Mouse (Mus musculus) layer of hippocampus, adult 11-12 months (tissue): Measurements from ENCODE around the gene Tef.

Source experiments
- DNase-seq: peaks from one replicate; pipeline ENCODE4 v3.0.0; 2022; ENCODE audit warnings: low spot score

Gene Tef

DNA sequence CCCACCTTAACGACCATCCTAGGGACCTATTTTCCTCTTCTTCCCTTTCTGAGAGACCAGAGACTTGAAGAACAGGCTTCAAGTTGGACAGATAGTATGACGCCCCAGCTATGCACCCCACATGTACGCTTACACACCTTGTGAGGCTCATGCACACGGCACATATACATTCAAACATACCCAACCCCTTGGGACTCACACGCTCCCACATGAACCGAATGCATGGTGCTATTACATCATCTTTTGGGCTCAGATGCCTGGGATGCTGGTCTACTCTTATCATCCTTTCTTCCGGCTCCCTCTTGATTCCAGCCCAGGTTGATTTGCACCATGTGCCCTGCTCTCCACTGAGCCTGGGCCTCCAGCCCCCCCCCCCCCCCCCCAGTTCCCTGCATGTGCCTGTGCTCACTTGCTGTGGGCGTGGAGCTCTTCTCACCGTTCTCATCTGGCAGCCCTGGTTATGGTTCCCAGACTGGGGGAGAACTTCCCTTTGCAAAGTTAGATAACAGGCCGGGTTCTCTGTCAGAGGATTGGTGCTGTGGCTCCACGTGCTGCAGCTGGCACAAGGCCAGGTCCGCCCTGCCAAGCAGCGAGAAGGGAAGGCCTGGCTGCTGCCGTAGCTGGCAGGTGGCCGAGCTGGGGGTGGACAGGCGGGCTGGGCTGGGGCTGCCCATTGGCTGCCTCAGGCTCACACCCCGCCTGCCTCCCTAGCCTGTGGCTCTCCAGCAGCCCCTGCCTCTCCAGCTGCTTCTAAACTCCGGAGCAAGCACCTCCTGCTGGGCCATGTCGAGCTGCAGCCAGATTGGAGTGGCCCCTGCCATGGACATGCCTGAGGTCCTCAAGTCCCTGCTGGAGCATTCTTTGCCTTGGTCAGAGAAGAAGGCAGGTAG is at the start of gene Tef:
Gene Tef, plus strand, starts transcription at position 421 of the 890 bp plus-strand sequence.
- peak; percentile 99 for DNase-seq

DNA sequence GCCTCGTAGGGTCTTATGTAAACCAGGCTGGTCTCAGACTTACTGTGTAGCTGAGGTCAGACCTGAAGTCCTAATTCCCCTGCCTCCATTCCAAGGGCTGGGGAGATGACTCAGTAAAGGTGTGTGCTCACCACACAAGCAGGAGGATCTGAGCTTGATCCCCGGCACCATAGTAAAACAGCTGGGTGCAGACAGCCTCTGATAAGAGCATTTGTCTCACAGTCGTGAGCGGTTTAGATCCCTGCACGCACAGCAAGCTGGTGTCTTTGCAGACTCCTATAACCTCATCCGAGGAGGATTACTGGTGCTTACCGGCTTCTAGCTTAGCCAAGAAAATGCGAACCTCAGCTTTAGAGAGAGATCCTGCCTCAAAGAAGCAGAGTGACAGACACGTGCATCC is 48.6 kb upstream of the Tef start:
- no peak for DNase-seq

DNA sequence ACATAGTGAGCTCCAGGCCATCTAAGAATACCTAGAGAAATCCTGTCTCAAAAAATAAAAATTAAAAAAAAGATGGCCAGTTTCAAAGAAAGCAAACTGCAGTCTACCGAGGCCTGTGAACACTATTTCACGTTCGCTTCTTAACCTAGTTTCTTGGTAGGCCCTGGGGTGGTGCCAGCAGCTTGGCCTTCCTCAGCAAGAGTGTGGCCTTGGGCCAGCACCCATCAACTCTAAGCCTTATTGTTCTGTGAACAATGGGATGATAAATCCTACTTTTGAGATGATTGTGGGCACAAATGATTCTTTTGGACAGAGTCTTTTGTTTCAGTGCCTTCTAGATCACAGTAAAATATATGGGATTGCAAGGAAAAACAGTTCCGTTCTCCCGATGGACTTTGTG is 43.5 kb upstream of the Tef start:
- DNase-seq, result no peak

DNA sequence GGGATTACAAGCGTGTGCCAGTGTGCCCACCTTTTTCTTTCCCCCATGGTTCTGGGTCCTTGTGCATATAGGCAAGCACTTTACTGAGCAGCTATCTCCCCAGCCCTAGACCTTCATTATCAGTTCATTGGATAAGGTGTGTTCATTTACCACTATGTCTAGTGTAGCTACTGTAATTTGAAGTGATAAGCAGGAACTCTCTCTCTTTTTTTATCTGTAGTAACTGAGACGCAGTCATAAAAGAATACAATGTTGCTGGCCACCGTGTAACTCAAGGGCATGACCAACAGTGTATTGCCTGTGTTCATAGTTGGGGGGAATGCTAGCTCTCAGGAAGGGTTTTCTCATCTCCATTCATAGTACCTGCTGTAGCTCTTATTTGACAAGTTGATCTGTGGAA is 42.7 kb upstream of the Tef start:
- no peak for DNase-seq

DNA sequence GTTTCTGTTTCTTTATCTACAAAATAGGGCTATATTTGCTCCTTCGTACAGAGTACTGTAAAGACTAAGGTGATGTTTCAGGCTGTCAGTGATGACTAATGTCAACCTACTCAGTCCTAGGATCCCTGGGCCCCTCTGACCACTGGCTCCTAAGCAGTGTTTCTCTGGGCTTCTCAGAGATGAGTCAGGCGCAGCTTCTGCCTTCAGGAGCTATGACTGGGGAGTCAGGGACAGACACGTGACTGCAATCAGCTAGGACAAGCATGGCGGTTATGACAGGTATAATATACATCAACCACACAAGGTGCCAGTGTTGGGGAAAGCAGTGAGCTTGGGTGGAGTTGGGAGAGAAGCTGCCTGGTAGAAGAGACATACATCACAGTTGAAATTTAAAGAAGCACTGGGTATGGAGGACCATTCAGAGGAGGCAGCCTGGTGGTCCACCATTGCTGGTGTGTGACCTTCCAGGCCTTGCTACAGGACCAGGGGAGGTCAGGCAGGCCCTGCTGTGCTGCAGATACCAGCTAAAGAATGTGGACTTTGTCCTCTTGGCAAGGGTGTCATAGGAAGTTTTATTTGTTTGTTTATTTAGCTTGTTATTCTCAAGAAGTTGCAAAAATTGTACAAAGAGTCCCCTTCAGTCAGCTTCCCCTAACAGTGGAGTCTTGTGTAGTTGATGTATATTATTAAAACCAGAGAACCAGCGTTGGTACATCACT is 41.7 kb upstream of the Tef start:
- DNase-seq, result no peak

DNA sequence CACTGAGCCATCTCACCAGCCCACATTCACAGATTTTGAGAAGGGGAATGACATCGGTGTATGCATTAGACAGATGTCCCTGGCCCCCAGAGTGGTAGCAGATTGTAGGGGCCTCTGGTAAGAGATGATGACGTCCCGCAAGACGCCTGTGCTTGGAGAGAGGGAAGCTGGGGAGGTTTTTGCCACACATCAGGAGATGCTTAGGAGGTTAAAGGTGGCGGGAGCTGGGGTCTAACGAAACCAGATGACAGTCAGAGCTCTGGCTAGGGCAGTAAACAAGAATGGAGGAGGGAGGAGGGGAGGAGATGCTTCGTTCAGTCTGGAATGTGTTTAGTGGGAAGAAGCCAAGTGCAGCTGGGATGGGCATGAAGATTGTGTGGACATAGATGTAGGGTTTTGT is 40.8 kb upstream of the Tef start:
- DNase-seq, result no peak

DNA sequence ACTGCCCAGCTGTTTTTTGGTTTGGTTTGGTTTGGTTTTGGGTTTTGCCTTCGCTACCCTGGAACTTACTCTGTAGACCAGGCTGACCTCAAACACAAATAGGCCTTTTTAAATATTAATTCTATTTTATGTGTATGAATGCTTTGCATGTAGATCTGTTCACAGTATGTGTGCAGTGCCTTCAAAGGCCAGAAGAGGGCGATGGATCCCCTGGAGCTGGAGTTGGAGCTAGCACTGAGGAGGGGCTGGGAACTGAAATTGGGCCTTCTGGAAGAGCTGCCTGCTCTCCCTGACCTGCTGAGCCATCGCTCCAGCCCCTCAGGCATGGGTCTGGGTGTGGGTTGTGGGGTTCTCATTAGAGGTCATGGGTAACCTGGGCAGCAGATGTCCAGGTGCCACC is 40.3 kb upstream of the Tef start:
- DNase-seq, result no peak

DNA sequence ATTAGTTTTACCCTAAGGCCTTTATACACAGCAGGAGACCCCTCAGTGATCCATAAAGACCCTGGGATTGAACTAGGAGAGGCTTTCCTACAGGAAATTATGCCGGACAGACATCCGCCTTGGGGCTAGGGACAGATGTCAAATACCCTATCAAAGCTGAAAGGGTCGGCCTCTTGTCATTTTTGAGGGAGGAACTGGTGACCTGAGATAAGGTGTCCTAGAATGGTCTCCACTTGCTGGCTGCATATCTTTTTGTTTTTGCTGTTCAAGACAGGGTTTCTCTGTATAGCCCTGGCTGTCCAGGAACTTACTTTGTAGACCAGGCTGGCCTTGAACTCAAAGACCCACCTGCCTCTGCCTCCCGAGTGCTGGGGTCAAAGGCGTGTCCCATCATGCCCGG is 37.6 kb upstream of the Tef start:
- DNase-seq, result no peak

DNA sequence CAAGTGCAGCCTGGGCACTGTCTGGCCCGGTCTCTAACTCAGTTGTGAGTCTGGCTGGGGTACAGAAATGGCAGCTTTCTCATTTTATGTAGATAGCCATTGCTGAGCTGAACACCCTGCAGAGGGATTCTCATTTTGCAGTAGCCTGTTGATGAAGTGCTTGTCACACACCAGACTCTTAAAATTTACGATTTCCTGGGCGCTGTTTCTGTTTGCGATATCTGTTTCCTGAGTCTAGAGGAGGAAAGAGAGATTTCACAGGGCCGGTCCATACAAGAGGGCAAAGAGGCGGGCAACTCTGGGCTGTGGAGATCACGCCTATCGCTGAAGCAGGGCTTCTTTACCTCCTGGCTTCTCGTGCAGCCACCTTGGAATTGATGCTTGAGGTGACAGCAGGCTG is 36.6 kb upstream of the Tef start:
- DNase-seq, result no peak

DNA sequence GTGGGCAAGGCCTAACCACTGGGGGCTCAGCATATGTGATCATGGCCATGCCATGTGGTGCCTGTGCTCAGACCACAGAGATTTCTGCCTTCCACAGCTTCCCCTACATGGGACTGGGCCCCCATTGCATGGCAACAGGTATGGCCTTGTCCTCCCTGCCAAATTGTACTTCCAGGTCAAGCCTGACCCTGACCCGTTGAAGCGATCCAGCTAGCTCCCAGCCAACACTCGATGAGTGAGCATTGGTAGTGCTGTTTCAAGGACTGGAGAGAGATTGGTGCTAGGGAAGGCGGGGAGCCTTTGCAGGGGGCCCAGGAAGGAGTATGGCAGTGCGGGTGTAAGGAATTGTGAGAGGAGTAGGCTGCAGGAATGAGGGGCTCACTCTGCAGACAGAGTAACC is 35.8 kb upstream of the Tef start:
- DNase-seq, result no peak

DNA sequence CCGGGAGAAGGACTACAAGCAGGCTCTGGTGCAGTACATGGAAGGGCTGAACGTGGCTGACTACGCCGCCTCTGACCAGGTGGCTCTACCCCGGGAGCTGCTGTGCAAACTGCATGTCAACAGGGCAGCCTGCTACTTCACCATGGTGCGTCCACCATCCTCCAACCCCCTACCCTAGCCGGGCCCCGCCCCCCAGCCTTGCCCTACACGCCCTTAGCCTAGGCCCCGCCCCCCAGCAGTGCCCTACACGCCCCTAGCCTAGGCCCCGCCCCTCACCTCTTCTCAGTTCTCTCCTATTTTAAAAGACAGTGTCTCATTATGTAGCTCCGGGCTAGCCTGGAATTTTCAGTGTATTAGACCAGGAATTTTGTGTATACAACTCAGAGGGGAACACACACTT is 33.2 kb upstream of the Tef start:
- no peak for DNase-seq

DNA sequence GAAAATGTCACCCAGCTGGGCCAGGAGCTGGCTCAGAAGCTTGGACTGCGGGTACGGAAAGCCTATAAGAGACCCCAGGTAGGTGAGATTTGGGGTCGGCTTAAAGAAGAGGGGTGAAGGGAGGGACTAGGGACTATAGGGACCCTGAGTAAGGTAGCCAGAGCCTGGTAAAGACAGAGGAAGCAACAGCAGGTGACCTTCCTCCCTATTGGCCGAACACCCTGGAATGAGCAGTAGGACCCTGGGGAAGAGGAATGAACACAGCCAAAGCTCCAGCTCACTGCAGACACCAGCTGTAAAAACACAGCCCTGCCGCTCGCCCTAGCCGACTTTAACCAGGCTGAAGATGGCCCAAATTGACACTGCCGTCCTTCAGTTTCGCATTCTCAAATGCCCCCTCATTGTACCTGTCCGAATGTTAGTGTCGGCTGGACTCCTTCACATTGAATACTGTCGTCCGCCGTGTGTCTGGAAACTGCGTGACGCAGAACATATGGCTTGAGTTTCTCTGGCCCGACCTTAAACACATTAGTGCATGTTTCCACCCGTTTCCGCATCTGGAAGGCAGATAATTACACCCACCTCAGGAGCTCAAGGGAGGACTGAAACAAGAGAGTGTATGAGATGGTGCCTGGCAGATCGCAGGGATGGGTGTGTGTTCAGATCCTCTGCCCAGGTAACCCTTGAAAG is 29.6 kb upstream of the Tef start:
- no peak for DNase-seq

DNA sequence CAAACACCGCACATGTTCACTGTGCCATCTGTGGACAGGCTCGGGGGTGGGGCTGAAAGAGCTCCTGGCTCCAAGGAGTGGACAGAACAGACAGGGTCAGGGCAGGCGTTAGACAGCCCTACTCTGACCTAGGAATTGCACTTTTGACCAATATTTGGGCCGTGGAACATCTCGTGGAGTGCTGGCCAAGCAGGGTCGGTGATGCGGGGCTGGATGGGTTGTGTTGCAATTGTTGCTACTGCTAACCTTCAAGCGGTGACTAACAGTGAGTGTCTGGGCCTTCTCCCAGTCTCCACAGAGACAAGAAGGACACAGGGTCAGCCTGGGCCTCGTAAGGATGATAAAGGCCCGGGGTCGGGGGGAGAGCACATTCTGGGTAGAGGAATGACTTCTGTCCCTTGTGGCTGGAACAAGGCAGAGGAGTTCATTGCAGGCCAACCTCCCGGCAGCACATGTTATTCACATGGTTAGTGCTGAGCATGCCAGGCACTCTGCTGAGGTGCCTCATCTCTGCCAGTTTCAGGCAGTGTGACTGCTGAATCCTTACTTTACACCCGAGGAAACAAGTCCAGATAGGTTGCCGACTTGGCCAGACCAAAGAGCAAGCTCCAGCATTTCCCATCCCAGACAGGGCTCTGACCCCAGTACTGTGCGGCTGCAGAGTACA is 27.6 kb upstream of the Tef start:
- no peak for DNase-seq

DNA sequence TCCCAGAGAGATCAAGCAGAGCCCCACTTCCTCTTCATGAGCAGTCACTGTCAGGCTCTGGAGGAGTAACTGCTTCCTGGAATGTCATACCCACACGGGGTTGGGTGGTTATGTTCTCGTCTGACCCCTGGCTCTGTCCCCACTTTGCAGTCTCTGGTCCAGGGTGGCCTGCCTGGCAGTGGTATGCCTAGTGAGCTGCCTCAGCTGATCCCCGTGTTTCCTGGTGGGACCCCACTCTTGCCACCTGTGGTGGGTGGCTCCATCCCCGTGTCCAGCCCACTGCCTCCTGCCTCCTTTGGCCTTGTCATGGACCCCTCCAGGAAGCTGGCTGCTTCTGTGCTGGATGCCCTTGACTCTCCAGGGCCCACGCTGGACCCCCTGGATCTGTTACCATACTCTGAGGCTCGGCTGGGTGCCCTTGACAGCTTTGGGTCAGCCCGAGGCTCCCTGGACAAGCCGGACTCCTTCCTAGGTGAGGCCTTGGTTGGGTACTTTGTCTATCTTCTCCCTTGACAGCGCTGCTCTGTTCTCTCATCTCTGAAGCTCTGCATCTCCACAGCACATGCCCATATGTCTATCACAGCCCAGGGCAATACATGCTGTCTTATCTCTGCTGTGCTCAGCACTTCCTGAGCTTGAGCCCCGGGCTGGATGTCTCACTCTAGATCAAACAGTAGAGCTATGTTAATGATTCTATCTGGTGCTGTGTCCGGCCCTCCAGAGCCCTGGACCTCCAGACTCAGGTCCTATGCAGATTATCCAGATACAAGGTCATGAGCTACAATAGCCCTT is 25.4 kb upstream of the Tef start:
- no peak for DNase-seq

DNA sequence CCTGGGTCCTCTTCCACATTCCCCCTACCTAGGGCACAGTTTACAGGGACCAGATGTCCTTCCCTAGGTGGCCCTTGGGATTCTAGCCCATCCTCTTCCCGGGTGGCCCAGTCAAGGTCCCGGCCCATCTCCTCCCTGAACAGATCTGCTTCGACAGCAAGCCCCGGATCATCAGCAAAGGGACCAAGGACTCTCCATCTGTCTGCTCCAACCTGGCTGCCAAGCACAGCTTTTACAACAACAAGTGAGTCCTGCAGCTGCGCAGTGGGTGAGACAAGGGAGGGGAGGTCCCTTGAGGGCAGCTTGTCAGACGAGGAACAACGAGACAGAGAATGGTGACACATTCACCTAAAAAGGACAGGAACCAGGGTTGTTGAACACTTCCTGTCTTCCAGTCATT is 20.4 kb upstream of the Tef start:
- no peak for DNase-seq

DNA sequence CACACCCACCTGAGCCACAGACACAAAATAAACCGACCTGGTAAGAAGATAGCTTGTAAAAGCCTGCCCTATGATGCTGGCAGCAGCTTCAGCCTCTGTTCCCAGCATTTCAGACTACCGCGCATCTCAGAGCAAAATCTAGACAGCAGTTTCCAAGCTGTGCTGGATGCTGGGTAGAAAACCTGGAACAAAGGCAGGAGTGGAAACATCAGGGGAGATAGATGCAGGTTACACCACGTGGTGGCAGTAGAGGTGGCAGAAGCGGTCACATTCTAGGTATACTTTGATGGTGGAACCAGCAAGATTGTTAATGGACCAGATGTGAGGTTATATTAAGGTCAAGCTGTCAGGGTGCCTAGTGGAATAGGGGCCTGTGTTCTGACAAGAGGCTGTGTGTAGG is 17.5 kb upstream of the Tef start:
- no peak for DNase-seq

DNA sequence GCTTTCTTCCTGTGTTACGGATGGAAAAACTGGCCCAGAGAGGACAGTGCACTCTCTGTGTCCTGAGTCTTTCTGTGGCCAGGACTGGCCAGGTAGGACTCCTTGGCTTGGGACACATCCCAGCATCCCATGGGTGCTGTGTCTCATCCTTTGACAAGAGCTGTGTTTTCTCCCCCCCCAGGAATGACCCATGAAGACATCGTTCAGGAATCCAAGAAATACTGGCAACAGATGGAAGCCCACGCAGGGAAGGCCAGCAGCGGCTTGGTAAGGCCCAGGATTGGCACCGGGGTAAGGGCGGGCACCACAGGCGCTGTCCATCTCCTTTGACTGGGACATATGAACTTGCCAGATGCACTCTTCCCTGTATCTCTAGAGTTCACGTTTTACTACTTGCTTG is 16.5 kb upstream of the Tef start:
- no peak for DNase-seq

DNA sequence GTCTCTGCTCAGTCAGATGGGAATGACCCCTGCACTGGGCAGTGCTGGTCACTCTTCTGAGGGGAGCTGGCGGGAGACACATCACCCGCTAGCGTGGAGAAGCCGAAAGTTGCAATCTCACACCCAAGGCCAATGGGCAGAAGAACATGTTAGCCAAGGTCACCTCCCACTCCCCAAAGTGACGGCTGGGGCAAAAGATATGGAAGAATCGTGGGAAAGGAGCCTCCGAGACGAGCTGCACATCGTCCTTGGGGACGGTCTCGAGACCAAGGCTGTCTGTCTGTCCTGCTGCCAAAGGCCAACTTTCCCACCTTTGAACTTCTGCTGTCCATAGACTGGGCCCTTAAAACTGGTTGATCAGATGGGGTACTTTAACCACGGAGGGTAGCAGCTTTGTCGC is 14.7 kb upstream of the Tef start:
- DNase-seq, result no peak

DNA sequence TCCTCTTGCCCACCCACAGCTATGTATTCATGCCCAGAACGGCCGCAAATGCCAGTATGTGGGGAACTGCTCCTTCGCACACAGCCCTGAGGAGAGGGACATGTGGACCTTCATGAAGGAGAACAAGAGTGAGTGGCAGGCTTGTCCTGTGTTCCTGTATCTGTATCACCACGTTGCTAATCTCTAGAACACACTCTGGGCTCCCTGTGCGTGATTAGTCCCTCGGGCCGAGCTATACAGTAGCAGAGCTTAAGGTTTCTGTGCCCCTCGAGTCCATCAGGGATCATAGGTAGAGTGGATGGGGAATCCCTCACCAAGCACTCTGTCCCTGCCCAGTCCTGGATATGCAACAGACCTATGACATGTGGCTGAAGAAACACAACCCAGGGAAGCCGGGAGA is 9.8 kb upstream of the Tef start:
- no peak for DNase-seq

DNA sequence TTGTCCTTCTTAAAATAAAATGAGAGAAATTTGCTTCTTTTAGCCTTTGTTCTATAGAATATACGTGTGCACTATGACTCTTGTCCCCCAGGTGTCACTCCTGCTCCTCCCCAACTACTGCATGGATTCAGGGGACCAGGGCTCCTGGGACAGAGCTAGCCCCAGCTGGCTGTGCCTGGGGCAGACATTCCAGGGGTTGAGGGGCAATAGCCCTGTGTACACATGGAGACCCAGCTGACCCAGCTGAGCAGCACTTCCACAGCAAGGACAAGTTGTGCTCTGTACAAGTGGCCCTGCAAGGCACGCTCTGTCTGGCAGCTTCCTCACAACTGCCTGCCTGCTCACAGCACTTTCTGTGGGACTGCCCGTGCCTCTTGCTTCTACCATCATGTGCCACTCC is 6.0 kb upstream of the Tef start:
- DNase-seq, result no peak

DNA sequence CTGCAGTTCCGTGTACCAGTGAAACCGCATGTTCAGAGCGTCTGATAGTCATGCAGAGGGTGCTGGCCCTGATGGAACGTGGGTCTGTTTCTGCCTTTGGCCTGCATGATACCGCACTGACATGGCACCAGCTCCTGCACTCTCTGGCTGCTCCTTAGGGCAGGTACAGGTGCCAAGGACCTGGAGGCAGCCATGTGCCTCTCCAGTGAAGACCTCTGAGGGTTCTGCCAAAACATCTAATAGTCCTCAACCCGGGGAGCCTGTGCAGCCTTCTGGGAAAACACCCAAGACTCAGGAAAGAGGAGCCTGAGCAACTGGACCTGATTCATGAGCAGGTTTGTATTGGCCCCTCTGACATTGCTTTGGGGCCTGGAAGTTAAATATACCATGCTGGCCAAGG is 4.4 kb upstream of the Tef start:
- DNase-seq, result no peak

DNA sequence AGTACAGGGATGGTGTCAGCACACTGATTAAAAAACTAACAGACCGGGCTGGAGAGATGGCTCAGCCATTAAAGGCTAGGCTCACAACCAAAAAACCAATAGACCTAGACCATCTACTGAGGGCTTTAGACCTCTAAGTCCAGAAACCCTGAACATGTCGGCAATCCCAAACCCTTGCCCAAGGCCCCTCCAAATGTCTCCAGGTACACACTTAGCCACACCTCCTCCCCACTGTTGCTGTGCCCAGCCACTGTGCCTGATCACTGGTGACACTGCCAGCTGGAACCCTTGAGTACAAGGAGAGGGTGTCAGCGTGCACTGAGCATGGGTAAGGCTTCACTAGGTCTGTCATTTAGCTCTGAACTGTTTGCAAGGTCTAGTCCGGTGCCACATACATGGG is 3.8 kb upstream of the Tef start:
- no peak for DNase-seq
